Mouse (Mus musculus) embryo, embryonic 10 days (tissue): ENCODE results near the gene Mettl2.

Source experiments
- DNase-seq: peaks from one replicate; pipeline ENCODE4 v3.0.0-alpha.2; 2015; ENCODE audit warnings: low spot score

Mettl2 gene

DNA sequence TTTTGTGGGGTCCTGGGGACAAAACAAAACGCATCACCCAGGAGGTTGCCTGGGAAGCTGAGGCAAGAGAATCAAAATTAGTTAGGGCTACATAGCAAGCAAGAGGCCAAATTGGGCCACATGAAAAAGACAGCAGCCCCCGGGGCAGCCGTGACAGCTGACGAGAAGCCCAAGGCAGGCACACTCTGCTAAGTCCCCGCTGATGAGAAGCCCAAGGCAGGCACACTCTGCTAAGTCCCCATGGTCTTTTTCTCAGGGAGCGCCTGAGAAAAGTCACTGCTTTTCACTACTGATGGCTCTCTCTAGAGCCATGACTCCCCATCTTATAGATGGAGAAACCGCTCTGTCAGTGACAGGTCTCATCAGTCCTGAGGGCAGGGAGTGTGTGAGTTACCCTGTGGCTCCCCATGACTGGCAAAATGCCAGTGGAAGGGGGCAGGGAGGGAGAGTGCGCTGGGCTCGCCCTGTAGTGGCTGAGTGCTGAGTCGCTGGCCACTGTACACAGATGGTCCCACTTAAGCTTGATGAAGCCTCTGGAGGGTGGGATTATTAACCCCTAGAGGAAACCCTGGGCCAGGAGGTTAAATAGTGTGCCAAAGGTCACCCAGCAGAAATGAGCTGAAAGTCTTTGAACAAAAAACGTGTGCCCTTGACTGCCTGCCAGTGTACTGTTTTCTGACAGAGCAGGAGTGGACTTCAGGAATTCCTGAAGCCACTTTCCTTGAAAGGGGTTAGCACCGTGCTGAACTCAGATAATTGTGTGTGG is 27.0 kb downstream of the Mettl2 start:
- DNase-seq, result peak; percentile 79

DNA sequence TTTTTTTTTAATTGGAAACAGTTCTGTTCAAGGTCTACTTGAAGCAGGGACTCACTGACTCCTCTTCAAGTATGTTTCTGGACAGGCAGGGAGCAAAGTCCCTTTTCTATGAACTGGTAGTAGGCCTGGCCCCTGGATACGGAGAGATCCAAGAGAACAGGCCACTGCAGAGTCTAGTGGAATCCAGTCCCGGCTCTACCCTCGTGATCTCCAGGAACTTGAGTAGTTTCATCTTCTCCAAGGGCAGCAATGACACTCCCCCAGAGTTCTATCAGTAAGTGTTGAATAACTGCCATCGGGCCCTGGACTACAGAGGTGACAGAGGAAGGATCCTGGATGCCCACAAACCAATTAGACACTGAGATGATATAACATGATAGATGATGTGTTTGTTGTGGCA is 29.7 kb downstream of the Mettl2 start:
- no peak for DNase-seq

DNA sequence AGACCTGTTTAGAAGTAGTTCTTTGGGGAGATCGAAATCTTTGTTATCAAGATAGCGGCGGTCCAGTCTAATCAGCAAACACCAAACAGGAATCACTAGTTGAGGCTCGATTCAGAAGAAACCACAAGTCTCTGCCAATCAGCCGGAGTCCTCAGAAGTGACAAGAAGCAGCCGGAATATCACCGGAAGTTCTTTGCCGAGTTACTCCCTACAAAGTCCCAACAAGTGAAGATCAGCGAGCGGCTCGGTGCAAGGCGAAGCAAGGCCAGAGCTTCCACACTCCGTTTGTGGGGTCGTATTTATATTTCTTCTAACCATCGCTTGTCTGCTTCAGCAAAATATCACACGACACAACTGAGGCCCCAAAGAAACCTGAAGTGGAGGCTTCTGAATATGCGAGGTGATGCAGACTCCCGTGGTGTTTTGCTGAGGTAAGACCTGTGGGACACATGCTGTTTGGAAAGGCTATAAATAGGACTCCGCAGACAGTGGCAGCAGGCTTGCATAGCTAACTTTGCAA is 30.6 kb downstream of the Mettl2 start:
- DNase-seq, result no peak

DNA sequence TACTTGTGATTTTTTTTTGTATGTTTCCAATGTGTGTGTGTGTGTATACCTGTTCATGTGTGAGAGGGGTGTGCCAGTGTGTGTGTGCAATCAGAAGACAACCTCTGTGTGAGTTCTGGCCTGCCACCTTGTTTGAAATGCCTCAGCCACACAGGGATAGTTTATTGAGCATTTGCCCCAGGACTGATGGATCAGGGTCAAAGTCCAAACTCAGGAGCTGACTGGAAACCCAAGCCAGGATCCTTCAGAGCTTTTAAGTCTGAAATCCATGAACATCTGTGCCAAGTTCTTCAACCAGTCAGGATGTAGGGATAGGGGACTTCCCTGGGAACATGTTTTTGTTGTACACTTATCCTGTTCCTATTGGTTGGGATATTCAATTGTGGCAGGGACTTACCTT is 31.8 kb downstream of the Mettl2 start:
- no peak for DNase-seq

DNA sequence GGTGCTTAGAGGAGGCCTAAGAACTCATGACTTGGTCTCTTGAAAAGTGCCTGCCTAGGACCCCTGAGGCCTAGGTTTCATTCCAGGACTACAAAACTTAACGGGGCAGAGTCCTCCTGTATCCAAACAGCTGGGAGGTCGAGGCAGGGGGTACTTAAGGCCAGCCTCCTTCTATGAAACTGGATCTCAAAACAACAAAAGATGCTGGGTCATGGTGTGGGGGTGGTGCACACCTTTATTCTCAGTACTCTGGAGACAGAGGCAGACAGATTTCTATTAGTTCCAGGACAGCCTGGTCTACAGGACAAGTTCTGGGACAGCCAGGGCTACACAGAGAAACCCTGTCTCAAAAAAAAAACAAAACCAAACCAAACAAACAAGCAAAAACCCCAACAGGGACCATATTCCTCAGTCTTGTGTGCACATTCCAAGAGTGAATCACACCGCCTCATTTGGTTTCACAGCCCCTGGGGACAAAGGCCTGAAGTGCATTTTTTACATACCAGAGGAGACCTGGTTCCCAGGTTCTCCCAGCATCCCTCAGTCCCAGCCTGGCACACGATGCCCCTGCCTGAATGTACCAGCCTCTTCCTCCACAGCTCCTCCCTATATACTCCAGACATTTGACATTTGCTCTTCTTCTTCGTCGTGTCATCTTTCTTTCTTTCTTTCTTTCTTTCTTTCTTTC is 33.6 kb downstream of the Mettl2 start:
- DNase-seq, result no peak

DNA sequence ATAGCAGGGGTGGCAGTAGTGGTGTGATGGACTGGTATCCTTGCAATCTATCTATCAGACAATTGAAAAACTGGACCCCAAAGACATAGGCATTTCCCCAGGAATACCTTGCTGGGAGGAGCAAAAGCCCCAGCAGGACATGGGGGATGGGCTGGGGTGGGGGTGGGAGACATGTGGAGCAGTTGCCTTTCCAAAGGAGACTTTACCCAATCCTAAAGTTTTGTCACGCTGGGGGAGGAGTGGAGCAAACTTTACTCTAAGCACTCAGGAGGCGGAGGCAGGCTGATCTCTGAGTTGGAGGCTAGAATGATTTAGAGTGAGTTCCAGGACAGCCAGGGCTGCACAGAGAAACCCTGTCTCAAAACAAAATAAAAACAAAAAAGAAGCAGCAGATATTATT is 35.2 kb downstream of the Mettl2 start:
- no peak for DNase-seq

DNA sequence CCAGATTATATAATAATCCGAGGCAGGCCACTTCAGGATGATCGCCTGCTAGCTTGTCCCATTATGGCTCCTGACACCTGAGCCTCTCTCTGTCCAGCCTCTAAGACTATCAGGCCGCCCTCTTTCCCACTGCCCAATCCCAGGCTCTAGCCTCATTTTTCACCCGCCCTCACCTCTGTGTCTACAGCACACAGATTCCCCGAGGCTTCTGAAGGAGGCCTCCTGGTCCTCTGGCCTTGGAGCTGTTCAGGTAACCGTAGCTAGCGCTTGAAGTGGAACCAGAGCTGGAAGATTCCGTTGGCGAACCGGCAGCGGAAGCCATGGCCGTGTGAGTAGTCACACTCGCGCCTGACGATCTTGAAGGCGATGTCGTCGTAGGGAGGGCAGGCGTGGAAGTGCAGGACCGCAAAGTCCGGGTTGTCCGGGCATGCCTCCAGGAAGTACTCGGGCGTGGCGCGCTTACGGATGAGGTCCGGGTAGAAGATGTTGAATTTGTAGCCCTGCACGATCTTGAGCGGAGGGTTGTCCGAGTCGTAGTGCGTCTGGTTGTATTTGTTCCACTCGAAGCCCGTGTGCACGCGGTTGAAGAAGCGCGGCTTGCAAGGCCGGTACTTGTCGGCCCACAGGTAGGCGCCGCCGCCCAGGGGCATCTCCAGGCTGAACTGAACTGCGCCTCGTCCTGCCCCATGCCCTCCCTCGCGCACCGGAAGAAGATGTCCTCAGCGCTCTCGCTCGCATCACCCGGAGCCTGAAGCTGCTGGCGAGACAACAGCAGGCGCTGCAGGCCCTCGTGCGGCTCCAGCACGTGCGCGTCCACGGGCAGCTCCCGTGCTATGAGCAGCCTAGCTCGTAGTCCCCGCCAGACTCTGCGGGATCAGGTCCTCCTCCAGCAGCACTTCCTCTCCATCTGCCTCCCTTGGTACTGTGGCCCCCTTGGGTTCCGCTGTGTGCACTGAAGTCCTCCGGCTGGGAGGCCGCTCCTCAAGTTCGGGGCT is 38.6 kb downstream of the Mettl2 start:
- DNase-seq, result no peak

DNA sequence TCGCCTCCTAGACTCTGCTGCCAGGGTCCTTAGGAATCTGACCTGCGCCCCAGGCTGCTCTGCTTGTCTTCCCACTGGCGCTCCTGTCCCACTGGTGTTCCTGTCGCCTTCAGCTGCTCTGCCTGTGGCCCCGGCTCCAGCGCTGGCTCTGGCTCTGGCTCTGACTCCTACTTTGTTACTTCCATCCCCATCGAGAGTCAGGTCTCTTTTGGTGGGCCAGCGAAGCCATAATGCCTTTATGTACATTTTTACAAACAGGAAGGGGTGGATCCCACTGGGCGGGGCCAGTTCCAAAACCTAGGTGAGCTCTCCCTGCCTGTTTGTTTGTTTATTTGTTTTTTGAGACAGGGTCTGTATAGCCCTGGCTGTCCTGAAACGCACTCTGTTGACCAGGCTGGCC is 40.6 kb downstream of the Mettl2 start:
- no peak for DNase-seq

DNA sequence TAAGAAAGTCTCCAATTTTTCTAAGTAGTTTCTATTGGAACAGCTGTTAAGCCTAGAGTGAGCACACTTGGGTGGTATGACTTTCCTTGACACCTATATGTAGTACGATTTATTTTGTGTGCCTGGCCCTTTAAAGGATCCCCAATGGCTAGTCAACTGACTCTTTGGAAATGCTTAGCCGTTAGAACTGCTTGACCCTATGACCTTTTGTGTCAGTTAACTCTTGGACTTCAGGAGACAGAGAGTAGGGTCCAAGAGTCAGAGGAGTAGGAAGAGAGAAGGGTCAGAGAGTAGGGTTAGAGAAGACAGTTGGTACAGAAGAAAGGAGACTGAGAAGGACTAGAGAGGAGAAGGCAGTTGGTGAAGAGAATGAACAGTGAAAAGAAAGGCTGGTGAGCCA is 52.3 kb downstream of the Mettl2 start, which contains the start of gene Tlk2:
Gene Tlk2, plus strand, starts transcription at position 292 of the 400 bp plus-strand sequence.
- DNase-seq, result no peak

DNA sequence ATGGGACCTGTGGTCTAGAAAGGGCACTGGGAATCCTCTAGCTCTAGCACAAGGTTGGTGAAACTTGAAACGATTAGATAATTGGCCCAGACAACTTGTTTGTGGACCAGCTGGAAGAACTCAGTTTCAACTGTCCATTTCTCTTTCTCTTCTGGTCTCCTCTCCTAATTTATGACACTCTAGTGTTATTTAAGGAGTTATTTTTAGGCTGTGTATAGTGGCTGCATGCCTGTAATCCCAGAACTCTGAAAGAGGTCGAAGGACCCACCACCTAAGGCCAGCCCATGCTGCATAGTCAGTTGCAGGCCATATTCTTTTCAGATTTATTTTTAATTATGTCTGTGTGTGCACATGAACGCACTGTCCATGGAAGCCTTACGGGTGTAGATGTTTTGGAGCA is 53.3 kb downstream of the Mettl2 start:
- DNase-seq, result no peak

DNA sequence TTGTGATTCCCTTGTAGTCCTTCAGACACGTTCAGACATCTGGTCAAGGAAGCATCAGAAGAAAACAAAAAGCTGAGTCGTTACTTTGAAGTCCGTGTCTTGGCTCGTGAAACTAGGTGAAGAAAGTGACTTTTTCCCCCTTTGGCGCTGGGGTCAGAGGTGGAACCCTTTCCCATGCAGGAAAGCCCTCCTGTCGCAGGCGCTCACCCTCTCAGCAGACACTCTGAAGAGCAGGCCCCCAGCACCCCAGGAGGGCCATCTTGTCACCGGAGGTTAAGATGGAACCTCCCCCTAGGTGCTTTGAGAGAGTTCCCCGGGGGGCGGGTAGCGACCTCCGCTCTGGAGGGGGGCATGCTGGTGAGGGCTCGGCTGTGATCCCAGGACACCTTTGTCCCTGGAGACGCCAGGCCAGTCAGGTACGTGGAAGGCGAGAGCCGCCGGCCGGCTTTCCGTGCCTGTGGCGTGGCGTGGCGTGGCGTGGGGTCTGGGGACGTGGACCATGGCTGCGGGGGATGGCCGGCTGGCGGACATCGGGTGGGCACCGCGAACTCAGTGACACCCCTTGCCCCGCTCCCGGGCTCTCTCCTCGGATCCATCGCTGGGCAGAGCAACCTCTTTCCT is 54.4 kb downstream of the Mettl2 start:
- peak; percentile 34 for DNase-seq

DNA sequence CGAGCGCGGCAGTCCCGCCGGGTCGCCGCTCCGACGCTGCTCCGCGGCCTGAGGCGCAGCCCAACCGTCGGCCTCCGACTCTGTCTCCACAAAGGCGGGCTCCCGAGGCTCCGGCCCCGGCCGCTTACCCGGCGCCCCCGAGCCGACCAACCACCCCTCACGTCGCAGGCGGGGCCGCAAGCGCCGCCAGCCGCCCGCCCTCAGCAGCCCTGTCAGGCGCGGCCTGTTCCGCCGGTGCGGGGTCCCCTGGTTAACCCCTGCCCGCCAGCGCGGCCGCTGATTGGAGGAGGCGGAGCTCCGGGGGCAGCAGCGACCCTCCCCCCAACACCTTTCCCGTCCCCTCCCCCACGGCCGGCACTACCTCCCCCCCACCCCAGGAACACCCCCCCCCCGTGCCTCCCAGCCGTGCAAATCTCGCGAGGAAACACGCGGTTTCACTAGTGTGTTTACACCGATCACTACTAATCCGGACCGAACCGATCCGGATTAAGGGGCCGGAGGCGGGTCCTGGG is 55.0 kb downstream of the Mettl2 start:
- peak; percentile 92 for DNase-seq

DNA sequence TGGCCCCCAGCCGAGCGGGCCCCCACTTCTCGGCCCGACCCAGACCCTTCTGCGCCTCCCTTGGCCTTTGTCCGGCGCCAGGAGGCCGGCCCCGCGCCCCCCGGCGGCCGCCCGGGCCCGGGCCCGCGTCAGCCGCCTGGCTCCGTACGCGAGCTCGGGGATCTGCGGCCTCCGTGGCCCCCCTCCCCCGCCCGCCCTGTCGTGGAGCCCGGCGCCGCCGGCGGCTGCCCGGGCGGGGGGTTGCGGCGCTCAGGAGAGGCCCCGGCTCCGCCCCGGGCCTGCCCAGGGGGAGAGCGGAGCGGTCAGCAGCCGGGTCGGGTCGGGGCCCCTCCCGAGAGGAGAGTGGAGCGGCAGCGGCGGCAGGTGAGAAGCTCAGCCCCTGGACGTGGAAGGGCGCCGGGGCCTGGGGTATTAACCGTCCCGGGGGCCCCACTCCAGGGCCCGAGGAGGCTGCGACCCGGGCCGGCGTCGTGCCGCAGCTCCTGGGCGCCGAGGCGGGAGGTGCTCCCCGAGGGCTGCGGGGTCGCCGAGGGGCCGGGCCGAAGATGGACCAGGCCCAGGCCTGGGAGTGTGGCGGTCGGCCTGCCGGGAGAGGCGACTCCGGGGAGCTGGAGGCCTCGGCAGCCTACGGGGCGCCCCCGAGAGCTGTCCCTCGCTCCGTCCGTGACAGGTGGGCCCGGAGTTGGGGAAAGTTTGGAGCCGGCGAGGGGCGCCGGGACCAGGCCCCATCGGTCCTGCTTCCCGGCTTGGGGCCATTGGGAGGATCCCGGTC is 55.6 kb downstream of the Mettl2 start:
- DNase-seq, result peak; percentile 25

DNA sequence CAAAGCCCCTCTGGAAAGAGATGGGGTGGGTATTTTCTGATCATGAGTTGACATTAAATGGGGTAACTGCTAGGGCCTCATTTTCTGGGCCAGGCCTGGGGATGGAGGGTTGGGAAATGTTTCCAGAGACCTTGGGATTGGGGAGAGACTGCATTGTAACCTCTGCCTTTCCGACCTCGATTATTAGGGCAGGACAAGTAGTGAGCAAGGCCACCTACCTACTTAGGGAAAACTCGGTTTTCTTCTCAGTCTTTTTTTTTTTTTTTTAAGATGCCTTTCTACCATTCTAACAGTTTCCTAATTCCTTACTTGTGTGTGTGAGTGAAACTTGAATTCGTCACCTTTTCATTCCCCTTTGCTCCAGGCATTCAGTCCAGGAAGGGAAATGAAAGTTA is 56.2 kb downstream of the Mettl2 start:
- no peak for DNase-seq

DNA sequence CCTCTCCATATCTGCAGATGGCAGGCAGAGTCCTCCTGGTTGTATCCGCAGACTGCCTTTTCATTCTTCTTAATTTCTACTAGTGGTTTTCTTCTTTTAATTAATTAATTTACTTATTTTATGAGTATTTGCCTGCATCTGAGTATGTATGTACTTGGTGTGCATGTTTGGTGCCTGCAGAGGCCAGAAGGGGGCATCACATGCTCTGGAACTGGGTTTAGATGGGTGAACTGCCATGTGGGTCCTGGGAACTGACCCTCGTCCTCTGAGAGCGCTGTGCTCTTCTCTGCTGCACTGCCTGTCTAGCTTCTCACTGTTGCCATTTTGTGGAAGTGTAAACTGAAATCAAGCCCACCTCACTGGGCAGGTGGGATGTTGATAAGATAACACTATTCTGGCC is 58.5 kb downstream of the Mettl2 start:
- peak; percentile 26 for DNase-seq
